Mouse (Mus musculus) kidney, postnatal 25 days (tissue): ENCODE results near the gene Serinc3.

Source experiments
- DNase-seq, 2 experiments: peaks; one replicate each; pipeline ENCODE4 v3.0.0; 2021; ENCODE audit warnings: mixed read lengths in 2 of 2

Gene Serinc3

DNA sequence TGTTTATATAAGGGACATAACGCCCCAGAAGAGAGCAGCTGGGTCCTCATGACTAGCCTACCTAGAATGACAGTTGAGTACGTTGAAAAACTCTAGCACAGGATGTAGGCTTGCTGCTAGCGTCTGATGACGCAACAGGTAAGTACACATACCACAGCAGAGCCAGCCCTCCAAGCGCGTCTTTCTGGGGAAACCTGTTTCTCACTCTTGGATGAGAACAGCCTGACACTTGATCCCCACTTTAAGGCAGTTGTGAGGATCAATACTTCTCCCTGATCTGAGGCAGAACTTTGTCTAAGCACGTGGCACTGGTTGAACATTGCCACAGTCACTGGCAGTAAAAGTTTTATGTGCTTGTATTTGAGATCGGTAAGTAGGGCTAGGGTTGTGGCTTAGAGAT lies 24.5 kb downstream of the Serinc3 start:
- no peak for DNase-seq

DNA sequence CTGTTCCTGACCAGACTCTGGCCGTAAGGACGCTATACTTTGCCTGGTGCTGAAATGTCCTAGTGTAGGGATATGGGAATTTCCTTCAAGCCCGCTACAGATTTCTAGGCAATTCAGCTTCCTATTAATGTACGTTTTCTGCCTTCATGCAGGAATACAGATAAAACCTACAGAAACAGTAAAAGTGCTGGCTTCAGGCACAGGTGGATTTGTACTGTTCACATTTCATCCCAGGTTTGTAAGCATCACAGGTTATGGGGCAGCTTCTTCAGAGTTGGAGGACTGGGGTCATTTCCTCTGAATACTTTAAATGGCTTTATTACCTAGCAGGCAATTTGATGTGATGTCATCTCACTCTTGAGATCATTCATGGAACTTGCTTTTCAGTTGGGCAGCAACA lies 27.1 kb downstream of the Serinc3 start:
- DNase-seq: no peak

DNA sequence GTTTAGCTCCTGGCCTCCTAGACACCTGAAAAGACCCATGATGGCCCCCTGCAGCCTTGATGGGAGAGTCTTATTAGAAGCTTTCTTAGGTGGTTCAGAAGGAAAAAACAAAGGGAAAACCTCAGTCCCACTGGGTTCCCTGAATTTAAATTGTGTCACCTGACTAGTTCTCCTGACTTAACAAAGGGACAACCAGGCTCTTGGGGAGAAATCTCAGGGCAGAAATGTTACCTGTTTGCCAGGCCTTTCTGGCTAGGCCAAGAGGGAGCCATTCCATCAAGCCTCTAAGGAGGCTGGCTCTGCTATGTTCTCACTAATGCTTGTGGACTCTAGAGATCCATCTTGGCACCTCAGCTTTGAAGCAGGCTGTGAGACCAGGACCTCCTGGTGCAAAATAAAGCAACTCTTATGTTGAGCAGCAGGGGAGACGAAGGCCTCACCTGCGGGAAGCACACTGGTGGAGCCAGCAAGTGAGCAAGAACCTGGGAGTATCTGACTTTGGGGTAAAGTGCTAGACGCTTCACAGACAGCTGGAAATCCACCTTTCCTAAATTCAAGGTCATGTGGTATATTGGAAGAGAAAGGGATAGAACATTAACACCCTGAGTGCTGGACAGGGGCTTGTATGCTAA lies 27.6 kb downstream of the Serinc3 start:
- no peak for DNase-seq

DNA sequence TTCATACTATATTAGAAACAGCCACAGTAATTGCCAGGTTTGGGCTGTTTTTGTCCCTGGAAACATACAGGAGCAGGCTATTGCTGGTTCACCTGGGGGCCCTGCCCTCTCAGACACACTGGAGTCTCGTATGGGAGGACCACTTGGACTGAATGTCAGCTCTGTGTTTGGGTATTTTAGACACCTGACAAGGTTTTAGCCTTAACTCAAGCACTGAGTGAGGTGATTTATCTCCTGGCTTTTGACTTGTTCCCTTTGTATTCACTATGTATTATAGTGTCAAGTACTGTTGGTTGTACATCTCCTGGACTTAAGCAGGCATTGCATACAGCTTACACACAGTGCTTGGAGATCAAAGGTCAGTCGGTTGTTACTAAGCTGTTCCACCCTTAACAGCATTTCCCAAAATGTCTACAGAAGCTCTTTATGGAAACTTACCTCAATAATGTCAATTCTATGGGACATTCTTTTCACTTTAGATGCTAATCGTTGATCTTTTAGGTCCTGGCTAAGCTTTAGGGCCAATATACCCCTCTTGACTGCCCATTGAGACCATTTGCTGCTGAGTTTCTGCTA lies 28.2 kb downstream of the Serinc3 start:
- no peak for DNase-seq

DNA sequence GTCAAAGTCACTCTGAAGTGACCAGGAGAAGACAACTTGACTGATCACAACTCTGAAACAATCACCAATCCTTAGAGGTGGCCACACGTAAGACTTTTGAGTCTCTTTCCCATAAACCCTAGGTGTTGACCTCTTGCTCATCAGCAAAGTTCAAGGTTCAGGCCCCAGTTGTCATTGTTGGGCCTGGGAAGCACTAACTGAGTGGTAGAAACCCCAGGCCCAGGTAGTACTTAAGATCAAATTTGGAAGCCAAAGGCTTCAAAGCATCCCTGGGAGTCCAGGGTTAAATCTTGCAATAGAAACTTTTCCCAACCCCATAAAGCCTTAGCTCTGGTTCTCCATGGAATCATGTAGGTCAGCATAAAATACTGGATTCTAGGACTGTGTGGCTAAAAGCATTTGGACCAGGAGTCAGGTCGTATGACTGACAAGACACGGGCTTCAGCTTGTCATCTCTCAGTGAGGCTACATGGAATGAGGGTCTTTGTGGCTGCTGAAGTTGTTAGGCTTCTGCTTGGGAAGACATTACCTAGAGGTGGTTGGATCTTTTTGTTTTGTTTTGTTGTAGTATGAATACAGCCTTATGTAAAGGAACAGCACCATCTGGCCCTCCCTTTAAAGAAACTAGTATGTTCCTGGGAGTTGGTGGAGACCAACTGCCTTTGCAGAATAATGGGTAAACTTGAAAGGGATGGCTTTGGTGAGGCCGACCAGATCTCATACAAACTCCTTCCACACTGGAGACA lies 28.9 kb downstream of the Serinc3 start:
- no peak for DNase-seq

DNA sequence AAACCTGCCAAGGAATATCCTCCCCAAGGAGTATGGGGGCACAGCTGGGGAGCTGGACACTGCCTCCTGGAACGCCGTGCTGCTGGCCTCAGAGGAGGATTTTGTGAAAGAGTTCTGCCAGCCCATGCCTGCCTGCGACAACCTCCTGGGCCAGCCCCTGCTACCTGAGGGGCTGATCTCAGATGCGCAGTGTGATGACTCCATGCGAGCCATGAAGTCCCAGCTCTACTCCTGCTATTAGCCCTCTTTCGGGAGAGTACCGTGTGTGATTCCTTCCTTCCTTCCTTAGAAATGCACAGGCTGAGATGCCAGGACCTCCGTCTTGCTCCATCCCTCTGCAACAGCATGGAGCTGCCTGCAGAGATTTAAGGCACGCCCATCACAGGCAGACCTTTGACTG lies 29.5 kb downstream of the Serinc3 start:
- DNase-seq: no peak

DNA sequence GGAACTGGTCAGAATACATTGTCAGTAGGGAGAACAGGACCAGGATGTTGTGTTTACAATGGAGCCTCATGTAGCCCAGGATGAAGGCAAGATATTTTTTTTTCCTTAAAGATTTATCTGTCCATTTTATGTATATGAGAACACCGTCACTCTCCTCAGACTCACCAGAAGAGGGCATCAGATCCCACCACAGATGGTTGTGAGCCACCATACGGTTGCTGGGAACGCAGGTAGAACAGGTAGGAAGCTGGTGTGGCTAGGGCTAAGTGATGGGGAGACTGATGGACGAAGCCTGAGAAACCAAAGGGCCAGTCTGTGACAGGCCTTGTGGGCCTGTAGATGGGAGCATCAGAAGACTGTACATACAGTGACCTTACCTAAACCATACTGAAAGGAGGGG lies 30.9 kb downstream of the Serinc3 start:
- DNase-seq: no peak

DNA sequence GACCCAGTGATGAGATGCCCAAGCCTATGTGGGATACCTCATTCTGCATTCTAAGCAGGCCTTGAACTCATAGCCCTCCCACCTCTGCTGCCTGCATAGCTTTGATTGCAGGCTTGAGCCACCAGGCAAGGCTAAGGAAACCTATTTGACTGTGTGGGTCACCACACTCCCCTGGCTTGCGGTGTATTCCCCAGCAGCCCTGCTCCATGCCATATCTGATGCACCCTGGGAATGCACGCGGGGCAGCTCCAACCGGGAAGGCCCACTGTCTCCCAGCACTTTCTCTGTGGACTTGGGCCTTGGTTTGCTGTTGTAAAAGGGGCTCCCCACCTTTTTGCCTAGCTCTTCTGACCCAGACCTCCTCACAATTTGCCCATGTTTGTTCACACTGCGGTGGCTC lies 31.7 kb downstream of the Serinc3 start:
- DNase-seq: no peak

DNA sequence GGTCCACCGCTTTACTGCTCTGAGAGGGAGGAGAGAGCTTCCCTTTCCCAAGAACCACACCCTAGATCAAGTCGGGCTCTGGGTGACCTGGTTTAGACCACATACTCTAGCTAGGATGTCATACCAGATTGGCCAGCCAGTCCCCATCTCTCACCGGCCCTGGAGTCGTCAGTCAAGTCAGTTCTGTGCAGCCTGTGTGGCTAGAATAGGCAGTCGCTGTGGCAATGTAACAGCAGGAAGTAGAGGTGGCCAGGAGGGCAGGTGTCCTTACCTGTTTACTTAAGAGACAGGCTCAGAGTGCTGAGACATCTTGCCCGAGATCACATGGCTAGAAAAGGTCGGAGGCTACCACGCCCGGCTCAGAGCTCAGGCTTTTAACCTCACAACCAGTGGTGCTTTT lies 33.8 kb downstream of the Serinc3 start:
- no peak for DNase-seq

DNA sequence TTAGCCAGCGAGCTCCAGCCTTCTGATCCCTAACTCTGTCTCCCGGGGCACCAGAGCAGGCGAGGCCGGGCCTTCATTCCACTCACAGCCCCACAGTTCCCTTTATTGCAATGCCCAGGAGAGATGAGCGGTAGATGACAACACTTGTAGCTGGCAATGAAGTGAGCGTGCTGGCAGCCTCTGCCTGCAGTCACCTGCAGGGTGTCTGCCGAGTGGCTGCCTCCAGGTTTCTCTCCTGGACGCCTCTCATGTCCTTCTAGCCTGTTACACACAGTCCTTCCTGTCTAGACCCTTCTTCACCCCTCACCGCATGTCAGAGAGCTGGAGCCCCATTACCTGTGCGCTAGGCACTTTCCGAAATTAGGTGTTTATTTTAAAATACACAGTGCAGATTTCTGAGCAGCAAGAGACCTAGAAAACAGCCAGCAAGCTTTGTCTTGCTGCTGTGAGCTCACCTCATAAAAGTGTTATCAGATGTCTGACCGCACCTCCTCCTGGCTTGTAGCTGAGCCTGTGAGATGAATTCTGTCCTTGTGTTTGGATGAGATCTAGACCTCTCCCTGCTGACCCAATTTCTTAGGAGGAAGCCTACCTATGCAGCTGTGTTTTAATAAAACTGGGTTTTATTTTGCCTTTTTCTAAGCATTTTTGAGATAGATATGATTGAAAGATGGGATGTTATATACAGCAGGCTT lies 35.5 kb downstream of the Serinc3 start:
- no peak for DNase-seq

DNA sequence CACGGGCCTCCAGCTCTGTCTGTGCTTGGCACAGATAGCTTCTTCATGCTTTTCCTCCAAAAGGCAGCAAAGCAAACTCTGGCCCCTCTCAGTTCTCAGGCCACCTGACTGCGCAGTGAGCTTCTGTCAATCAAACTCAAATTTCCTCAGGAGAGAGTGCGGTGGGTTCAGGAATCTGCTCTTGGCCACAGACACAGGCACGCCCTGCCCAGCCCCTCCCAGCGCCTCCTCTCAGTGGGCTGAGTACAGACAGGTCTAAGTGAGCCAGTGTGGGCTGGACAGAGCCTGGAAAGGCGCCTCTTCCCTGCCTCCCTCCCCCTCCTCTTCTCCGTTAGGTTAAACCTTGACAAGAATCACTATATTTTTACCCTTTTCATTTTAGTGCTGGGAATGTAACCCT lies 36.9 kb downstream of the Serinc3 start:
- no peak for DNase-seq

DNA sequence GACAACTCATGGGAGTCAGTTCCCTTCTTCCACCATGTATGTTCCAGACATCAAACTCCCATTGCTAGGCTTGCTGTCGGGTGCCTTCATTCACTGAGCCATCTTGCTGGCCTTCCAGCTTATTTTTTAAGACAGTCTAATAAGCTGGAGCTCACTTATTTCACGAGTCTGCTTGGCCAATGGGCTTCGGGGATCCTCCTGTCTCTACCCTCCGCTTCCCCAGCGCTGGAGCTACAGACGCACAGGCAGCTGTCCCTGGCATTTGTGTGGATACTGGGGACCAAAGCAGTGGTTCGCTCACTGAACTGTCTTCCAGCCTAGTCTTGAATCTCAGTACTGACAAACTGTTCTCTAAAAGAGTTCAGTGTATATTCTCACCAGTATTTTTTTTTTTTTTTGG lies 38.8 kb downstream of the Serinc3 start:
- no peak for DNase-seq

DNA sequence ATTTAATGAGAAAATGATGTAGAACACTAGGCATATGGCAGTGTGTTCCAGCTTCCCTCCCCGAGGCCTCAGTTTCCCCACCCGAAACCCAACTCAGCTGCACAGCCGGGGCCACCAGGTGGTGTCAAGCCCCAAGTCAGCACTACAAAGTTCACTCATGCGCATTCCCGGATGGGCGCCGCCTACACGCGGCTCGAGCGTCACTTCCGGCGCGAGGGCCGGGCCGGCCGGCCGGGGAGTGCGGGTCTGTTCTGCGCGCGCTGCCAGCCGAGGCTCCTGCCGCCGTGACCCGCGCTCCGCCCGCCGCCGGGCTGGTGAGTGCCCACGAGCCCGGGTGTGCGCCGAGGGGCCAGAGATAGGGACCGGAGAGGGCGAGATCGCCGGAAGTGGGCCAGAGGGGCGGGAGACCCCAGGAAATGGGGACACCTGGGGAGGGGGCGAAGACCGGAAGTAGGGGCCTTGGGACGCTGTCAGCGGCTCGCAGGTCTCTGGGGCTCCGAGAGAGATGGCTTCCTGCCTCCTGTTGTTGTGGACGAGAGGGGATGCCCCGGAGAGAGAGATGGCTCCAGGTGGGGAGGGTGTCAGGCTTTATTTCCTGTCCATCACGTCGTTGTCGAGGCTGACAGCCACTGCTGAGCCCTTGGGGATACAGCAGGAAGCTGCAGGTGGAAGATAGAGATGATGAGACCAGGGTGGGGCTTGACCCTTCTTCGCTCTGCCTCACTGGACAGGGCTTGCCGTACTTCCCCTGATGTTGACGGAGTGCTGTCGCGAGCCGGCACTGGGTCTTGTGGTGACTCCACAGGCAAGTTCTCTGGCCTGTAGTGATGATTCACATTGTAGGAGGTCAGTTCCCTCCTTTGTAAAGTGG lies 42.6 kb downstream of the Serinc3 start, which contains the start of gene Ttpal:
Gene Ttpal (plus strand): TSS at position 214 of the 871 bp plus-strand sequence.
- peak; percentile 90 to 94 for DNase-seq

DNA sequence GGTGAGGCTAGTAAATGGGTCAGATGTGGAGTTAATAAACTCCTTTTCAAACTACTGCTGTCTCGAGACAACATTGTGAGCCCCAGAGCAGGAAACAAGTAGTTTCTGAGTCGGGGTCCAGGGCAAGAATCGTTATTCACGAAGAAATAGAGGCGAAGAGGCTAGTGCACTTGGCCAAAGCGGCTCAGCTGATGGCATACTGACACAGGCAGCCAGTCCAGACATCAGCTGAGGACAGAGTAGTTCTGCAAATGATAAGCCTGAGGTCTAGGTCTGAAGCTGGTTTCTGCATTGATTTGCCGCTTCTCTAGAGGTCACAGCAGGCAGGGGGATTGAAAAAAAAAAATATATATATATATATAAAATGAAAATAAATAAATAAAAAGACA lies 43.2 kb downstream of the Serinc3 start:
- no peak for DNase-seq

DNA sequence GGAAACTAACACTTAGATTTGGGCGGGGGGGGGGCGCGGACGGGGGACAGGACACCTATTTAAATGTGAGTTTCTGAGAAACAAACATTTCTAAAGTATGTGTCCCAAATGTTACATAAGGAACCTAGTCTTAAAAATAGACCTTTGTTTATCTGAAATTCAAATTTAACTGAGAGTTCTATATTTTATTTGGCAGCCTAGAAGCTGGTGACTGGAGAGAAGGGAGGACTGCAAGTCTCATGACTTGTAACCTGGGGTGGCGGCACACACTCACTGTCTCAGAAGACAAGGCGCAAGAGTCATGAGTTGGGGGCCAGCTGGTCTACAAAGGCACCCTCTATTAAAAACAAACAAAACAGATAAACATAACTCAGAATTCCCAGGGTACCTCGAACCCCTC lies 43.9 kb downstream of the Serinc3 start:
- no peak for DNase-seq

DNA sequence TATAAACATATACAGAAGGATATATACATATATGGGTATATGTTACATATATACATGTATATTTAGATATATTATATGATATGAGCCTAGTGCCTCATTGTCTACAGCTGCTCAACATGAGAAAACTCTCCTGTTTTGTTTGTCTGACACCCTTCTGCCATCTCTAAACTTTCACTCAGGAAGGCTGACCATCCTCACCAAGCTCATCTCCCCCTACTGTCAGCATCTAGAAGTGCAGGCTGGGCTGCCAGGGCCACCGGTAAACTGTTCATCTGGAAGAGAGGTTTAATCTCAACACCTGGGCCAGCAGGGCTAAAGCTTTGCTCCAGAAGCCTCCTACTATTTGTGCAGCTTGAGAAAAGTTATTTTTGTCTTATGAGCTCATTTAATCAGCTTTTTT lies 45.7 kb downstream of the Serinc3 start:
- peak; percentile 80 to 85 for DNase-seq

DNA sequence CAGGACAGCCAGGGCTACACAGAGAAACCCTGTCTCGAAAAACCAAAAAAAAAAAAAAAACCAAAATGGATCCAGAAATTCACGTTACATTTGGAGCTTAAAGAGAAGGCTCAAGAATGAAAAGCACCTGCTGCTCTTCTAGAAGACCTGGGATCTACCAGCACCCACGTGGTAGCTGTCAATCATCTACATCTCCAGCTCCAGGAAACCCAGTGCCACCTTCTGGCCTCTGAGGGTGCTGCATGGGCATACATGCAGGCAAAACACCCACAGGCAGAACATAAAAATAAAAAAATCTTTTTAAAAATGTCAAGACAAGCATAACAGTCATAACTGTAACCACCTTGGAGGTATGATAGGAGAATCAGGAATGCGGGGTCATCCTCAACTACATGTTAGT lies 47.3 kb downstream of the Serinc3 start:
- peak; percentile 88 to 89 for DNase-seq

DNA sequence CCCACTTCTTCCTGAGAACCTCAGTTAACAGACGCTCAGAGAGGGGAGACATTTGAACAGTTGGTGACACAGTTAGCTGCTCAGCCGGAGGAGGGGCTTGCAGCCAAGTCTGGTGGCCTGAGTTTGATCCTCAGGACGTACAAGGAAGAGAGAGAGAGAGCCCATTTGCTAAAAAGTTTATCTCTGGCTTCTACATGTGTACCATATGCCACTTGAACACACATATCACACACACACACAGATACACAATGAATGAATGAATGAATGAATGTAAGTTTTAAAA lies 48.1 kb downstream of the Serinc3 start:
- peak in 1 of 2 experiments; percentile 36 for DNase-seq

DNA sequence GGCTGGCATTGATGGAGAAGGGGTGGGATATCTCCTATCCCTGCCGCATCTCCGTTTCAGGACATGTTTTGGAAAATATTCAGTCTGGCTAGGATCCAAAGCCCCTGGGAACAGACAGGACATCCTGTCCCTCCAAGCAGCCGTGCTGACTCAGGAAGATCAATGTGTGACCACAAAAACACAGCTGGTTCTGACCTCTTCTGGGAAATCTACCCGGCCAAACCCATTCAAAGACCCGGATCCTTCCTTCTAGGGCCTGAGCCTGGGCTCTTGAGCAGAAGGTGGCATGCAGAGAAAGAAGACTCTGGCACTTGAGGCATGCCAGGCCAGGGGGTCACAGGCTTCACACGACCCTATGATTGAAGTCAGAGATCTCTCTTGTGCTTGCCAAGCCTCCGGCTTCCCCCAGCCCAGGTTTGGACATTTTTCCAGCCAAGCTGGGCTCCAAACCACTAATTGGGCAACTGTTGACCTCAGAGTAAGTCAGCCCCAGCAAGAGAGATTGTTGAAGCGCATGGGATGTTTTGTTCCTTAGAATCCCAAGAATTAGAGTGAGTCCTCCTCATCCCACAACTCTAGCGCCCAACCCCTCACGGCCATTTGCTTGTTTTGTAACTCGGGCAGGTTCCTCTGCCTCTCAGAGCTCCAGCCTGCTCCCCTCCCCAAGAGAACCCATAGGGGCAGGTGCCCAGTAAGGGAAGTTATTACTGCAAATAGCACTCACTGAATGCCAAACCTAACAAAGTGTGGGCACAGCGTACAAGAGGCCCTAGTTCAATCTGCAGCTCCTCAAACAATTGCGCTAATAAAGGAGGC lies 48.7 kb downstream of the Serinc3 start:
- DNase-seq: peak; percentile 81 to 90

DNA sequence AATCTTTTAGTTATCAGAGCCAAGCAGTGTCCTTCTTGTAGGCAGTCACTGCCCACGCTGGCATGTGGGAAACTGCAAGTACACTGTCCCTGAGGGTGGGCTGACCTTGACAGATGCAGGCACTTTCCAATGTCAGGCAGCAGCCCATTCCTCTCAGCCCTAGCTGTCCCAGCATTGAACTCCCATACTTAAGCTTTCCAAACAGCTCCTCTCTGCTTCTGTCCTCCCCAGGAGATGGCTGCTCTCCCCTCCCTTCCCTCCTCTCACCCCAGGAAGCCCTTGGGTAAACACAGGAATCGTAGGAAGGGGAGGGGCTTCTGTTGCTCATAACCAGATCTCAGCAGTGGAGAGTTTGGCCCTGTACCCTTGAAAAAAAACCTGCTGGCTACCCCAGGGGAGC lies 49.8 kb downstream of the Serinc3 start:
- peak; percentile 49 to 74 for DNase-seq

DNA sequence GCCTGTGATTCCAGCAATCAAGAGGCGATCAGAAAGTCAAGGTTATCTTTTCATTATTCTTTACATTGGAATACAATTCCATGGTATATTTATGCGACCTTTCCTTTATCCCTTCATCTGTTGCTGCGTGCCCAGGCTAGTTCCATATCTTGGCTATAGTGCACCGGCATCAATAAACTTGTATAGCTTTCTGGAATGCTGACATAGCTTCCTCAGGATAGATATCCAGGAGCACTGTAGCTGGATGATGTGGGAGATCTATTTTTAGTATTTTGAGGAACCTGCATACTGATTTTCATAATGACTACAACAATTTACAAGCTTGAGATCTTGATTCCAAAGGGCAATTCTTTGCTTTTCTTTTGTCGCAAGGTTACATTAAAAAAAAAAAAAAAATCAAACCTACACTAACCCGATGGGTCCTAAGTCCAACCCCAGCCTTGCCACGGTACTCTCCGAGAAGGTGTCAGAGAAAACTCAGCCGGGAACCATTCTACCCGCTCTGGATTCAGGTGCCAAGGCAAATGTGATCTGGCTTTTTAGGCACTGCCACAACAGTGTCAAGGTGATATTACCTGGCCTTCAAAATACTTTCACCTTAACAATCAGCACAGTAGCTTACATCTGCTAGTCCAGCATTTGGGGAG lies 51.2 kb downstream of the Serinc3 start:
- DNase-seq: peak; percentile 52 to 69
